Mouse (Mus musculus): ENCODE data around the gene Gm49337.

DNA sequence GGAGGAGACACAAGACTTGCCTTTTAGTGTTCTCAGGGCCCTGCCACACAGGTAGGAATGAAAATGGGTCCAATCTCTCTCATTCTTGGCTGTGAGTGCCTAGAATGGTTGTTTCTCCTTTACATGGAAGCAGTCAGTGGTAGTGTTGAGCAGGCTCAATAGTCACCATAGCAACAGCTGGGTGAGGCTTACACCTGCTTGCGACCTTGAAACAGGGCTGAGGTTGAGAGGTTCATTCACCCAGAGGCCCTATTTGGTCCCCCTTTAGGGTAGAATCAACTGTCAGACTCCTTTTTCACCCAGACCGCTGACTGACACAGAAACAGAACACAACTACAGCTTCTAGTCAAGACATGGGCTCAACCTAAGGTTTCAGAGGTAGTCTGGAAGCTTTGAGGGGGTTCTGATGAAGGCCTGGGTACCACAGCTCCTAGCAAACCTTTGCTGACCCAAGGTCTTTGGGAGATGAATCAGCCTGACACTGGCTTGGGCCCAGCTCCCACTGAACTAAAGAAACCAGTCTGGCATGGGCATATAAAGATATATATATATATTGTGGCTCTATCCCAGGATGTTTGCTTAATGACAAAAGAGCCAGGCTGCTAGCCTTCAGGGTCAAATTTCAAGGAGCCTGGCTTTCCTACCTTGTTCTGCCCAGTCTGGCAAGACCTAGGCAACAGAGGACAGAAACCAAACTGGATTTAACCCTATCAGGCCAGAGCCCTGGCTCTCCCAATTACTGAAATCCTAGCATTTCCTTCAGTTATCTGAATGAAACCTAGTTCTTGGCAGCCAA, 8.2 kb upstream of the Gm49337 start:
- TF ChIP-seq POLR2A (IDR thresholded peaks at IDR 0.05; ENCODE audit: borderline replicate concordance, control insufficient read depth, low read depth, low read length) (no peak), CTCF (IDR thresholded peaks at IDR 0.05; ENCODE audit: control insufficient read depth, insufficient read depth, low read length) (no peak)

Measured in bone marrow, adult 2 months (tissue).